Mouse (Mus musculus) embryo, embryonic 10.5 days (tissue): ENCODE results near the gene Acot7.

Source experiments
- DNase-seq: peaks from one replicate; pipeline ENCODE4 v3.0.0-alpha.2; 2015; ENCODE audit warnings: low spot score

Gene Acot7

DNA sequence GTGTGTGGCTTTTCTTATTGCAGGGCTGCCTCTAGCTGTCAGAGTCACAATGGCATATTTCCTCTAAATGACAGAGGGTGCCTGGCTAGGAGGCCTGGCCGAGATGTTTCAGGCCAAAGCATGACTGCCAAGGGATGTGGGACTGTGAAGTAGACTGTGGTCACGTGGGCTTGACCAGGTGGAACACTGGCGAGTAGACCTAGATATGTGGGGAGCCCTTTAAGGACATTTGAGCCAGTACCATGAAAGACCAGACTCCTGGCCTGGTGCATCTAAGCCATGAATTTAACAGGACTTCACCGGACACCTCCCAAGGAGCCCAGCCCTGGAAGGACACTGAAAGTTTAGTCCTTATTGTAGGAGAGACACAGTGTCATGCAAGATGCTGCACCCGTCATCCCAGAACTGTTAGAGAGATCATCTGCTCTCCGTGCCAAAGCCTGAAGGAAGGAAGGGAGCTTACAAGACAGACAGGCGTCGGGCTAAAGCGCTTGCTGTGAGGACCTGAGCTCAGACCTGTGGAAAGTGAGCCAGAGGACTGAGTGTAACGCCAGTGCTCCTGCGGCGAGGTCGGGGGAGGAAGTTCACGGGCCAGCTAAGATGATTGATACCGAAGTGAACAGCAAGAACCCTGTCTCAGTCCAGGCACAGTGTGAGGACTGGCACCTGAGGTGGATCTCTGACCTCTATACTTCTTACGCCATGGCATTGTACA, 2.2 kb downstream of the Acot7 start:
- no peak for DNase-seq

GRCm38 (mm10) chr4:152182205-152182604, 4.3 kb downstream of the Acot7 start:
- no peak for DNase-seq

DNA sequence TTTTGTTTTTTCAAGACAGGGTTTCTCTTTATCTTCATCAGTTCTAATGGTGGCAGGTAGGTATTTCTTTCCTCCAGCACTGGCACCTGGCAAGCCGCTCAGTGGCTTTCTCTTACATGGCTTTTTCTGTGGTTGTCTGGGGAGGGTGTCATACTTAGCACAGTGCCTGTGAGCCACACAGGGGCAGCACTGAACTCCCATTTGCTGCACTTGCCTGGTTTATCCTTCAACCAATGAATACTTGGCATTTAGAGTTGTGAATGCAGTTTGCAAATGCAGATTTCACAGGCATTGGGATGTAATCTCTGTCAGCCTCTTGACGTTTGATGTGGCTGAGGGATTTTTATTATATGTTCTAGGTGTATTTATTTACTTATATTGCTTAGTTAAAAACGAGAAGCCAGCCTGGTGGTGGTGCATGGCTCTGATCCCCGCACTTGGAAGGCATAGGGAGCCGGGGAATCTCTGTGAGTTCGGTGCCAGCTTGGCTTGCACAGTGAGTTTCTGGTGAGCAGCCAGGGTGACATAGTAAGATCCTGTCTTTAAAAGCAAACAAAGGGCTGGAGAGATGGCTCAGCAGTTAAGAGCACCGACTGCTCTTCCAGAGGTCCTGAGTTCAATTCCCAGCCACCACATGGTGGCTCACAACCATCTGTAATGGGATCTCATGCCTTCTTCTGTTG, 6.6 kb downstream of the Acot7 start:
- DNase-seq, result no peak

- peak; percentile 80 for DNase-seq
Observed at GRCm38 (mm10) chr4:152185137-152185509, 7.2 kb downstream of the Acot7 start.

DNA sequence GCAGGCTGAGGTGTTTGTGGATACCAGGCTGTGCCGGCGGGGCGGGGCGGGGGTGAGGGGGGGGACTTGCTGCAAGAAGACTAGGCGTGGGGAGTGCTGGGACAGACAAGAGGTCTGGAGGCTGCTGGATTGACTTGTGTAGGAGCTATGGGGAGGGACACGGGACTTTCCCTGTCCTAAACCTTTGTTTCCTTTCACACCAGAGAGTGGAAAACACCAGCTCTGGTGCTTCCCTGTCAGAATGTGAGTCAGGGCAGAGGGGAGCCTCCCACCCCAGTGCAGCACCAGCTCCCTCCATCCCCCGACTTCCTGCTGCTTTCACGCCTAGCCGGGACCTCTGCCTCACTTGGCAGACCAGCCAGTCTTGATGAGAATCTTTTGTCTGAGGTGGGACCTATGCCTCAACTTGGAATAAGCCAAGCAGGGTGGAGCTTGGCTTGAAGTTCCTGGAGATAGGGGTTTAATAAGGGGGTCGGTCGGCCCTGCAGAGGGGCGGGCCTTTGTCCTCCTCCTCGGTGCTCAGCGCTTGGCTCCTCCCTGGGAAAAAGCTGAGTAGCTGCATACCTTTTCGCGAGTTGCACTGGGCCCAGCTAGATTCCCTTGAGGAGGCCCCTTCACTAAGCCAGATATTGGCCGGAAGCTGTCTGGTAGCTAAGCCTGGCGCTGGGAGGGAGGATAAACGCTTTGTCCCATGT, 7.7 kb downstream of the Acot7 start:
- DNase-seq, result peak; percentile 62

DNA sequence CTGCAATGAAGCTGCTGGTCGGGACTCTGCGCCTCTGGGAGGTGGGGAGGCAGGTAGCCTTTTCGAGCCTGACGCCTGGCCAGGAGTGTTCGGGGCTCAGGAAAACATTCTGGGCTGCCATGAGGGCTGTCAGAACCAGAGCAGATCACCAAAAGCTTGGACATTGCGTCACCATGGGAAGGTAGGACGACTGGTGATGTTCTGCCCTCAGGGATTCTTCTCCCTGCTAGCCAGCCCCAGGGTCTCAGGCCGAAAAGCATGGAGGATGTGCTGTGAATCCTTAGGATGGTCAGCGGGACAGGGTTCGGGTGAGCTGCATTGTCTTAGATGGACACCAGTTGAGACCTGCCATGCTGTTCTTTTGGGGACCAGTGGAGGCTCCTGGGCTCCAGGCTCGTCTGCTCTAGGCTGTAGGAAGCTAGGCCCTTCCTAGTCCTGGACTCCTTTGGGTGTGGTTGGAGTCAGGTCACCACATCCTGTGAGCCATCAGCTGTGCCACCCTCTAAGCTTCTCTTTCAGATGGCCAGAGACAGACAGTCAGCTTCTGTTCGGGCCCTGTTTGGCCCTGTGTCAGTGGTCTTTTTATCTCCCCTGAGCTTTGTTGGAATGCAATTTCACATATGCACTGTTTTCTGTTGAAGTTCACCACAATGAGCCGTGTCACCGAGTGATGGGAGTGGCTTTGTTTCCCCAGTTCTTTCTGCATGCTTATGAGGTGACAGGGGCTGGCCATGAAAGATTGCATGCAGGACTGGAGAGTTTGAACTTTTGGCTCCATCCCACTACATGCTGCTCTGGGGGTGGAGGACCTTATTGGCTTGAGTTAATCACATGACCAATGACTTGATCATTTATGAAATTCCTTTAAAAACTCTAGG, 8.5 kb downstream of the Acot7 start:
- DNase-seq, result peak; percentile 40

GRCm38 (mm10) chr4:152187142-152187541, 9.2 kb downstream of the Acot7 start:
- DNase-seq, result no peak

GRCm38 (mm10) chr4:152188651-152189050, 10.7 kb downstream of the Acot7 start:
- DNase-seq, result no peak

DNA sequence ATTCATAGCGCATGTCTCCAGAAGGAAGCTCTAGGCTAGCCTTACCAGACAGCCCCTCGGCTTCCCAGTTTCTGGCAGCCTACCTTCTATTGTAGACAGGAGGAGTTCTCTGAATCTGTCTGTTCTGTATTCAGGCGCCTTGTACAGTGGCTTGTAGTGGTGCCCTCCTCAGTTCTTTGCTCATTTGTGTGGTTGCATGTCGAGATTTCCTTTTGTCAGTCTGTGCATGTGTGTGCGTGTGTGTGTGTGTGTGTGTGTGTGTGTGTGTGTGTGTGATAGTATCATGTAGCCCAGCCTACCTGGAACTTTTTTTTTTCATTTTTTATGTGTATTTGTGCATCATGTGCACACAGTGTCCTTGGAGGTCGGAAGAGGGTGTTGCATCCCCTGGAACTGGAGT, 11.1 kb downstream of the Acot7 start:
- no peak for DNase-seq

DNA sequence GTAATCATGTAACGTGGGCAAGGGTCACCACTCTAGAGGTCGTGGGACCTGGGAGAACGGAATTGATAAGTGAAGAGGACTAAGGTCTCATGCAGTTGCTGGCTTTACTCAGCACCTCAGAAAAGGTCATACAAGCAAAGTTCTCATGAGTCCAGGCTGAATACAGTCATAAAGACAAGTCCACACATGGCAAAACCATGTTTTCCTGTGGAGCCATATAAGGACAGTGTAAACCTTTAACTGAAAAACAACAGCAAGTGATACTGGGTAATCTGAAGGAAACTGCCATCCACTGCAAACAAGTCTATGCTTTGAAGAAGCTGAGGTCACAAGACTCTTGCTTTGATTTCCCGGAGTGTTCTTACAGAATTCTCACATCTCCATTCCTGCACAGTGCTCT, 11.8 kb downstream of the Acot7 start:
- no peak for DNase-seq

GRCm38 (mm10) chr4:152190096-152190653, 12.2 kb downstream of the Acot7 start:
- no peak for DNase-seq

DNA sequence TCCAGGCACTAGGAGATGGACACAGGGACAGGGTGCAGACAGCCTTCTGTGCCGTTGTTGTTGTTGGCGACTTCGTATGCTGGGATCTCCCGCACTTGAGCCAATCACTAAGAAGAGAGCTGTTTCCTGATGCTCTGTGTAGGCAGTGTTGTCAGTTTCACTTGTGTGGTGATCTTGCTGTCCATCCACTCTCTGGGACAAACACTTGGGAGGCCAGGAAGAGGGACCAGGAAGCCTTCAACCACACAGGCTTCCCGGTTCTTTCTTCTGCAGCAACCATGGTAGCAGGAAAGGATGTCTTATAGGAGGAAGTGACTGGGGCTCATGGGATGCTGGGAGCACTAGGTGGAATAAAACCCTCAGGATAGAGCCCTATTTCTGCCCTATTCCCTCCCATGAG, 12.8 kb downstream of the Acot7 start:
- DNase-seq, result no peak

DNA sequence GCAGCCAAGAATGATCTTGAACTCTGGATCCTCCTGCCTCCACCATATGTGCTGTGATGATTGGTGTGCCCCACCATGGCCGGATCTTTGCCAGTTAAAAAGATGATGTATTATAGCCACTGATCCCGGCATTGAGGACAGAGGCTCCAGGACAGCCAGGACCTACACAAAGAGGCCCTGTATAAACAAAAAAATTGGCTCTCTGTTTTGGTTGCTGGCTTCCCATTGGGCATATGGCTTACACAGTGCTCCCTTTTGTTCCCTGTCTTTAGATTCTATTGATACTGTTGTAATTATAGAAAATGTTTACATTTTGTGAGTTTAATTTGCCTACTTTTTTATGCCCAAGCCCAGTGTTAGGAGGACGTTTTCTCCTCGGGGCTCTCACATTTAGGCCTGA, 14.6 kb downstream of the Acot7 start:
- no peak for DNase-seq

DNA sequence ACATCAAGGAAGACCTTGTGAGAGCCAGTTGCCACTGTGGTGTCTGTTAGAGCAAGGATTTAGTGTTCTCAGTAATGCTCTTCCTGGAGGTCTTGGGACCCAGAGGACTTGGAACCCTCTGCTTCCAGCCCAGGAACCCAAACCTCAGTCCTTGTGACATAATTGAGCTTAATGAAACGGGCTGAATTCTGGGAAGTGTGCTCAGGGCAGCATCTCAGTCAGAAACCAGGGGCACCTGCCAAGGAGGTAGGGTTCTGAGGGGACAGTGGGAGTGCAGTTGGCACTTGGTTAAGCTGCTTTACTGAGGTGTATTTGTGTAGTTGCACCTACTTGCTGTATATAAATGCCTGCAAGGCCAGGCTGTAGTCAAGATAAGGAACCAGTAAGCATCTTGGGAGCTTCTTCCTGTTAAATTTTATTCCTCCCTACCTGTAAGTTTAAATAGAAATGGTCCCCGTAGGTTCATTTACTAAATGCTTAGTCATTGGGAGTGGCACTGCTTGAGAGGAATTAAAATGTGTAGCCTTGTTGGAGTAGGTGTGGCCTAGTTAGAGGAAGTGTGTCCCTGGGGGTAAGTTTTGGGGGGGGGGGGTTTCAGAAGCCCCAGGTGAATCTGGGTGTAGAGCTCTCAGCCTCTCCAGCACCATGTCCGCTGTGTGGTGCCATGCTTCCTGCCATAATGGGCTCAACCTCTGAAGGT, 16.7 kb downstream of the Acot7 start:
- DNase-seq, result no peak

GRCm38 (mm10) chr4:152196276-152196675, 18.3 kb downstream of the Acot7 start:
- no peak for DNase-seq

- DNase-seq, result no peak
Observed at GRCm38 (mm10) chr4:152197545-152197944, 19.6 kb downstream of the Acot7 start.

DNA sequence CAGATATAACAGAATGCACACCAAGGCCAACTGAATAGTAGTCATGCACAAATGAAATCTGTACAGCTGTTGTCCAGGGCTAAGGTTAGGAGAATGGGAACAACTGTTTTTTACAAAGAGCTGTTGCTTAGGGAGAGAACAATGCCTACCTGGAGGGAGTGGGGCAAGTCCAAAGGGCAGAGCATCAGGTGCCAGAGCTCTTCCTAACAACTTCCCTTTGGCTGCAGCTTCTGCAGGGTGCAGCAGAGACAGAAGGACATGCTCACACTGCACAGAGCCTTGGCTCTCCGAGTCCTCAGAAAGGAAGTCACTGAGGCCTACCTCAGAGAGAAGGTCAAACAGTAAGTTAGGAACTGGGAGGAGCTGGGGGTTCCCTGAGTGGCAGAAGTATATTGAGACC, 21.7 kb downstream of the Acot7 start:
- DNase-seq, result no peak

DNA sequence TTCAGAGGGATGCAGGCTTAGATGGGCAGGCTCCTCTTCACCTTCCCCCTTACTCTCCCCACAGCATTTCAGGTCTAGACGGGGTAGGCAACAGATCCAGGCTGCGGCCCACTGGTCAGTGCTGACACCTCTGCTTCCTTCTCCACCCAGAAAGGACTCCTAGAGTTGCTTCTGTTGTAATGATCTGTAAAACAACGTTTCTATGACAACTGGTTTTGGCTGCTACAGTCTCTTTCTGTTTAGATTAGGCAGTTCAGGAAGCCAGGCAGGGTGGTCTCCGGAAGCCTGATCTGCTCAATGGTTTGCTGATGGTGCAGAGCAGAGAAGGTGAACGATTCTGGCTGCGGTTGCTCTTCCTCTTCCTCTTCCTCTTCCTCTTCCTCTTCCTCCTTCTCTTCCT, 23.6 kb downstream of the Acot7 start:
- no peak for DNase-seq

DNA sequence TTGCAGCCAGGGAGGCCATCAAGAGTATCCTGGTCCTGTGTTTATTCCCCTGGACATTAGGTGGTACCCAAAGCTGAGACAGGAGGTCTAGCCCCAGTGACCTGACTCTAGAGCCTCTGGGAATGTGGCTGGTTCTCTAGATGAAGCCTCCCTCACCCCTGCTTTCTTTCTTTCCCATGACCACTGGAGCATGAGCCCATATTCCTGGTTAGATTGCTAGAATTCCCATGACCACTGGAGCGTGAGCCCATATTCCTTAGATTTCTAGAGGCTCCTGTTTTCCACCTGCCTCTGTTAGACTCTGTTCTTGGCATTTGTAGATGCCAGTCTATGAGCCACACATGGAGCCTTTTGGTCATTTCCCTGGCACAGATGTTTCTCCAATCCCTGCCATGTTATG, 24.5 kb downstream of the Acot7 start:
- no peak for DNase-seq

- DNase-seq, result no peak
Observed at GRCm38 (mm10) chr4:152202905-152203304, 25.0 kb downstream of the Acot7 start.

GRCm38 (mm10) chr4:152204663-152205062, 26.7 kb downstream of the Acot7 start:
- DNase-seq, result no peak
